Mouse (Mus musculus): Measurements from ENCODE around the gene Zbtb34. TPM values are rescaled to one million over a fixed set of nuclear protein-coding genes. Genes with fewer than 3 reads are reported as not detected.
A peak's percentile ranks its signal among the peaks of the same experiment; 100 is the strongest.

The Zbtb34 gene
- total RNA-seq, 2 experiments from 2014 or later: 13.7 to 16.1 TPM

DNA sequence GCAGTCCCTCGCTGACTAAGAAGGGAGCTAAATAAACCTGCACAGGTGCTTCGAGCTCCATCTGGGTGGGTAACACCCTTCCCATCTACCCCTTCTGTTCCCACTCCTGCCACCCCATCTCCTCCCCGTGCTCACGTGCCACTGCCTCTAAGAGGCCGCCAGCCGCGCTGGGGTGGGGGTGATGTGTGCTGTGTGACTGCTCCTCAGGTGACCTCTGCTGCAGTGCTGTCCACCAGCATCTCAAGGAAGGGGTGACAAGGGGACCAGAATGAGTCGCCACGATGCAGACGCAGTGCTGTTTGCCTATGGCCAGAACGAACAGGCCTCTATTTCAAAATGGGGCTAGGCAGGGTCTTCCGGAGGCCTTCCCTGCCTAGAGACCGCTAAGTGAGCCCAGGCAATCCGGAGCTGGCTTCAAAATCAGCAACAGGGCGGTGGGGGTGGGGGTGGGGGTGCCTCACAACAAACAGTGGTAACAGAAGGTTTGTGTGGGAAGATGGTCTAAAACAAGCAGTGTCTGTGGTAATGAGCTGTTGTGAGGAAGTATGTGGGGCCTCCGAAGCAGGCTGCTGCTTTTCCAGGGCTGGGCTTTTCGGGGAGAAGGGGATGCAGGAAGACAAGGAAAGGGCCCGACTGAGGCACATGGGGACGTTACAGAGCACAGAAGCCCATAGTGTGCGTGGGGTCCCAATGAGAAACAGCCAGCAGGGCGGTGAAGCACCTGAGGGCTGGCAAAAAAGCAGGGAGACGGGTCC lies 18.2 kb upstream of the Zbtb34 start:
- no peak for DNase-seq (ENCODE audit: low spot score in 2 of 2)

DNA sequence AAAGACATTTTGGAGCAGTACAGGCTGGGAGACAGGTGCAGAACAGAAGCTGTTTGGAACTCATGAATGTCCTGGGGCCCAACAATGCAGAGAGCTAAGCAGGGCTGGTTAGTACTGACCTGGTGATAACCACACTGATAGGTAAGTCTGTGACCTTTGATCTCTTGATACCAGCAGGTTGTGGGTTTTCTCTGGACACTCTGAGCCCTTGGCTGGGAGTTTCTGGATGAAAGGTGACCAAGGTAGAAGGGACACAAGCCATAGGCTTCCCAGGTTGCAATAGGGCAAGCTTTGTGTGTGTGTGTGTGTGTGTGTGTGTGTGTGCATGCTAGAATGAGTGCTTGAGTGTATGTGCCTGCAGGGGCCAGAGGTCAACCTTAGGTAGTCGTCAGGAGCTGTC lies 15.7 kb upstream of the Zbtb34 start:
- DNase-seq (ENCODE audit: low spot score in 2 of 2): no peak

DNA sequence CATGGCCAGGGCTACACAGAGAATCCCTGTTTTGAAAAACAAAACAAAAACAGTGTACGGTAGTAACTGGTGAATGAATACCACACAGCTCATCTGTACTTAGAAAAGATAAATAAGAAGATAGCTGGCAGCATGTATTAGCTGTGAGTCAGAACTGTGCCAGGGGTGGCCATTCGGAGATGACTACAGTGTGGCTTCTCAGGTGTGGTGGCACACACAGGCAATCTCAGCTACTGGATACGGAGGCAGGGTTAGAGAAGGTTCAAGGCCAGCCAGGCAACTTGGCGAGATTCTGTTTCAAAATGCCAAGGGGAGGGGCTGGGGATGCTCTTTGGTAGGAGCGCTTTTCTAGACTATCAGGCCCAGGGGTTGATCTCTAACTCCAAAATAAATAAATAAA lies 14.6 kb upstream of the Zbtb34 start:
- no peak for DNase-seq (ENCODE audit: low spot score in 2 of 2)

DNA sequence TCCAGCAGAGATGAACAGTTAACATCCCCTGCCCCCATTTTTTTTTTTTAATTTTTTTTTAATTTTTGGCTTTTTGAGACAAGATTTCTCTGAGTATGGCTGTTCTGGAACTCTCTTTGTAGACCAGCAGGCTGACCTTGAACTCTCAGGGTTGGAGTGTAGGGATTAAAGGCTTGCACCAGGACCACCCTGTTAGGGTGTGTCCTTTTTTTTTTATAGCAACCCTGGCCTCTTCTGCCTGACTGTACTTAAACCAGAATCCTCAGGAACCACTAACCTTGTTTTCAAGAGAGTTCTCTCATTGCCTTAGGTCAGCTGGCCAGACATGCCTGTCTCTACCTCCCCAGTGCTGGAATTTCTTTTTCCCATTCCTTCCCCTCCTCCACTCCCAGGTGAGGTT lies 13.7 kb upstream of the Zbtb34 start:
- DNase-seq (ENCODE audit: low spot score in 2 of 2): no peak

DNA sequence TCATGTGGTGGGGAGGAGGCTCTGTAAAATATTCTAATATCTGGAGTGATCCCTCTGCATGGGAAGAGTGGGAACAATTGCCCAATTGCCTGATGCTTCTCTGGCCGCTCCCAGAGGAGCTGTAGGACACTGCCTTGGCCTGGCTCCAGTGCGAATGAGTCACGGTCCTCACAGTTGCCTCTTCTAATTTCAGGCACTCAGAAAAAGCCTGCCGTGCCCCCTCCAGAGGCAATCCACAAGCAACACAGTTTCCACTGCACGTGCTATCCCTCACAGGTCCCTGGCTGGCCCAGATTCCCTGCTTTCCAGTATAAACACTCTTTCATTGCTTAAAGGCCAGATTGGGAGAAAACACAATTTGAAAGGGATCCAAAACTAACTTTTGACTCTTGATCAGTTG lies 13.2 kb upstream of the Zbtb34 start:
- peak in 1 of 2 experiments; percentile 70 for DNase-seq (ENCODE audit: low spot score in 2 of 2)

DNA sequence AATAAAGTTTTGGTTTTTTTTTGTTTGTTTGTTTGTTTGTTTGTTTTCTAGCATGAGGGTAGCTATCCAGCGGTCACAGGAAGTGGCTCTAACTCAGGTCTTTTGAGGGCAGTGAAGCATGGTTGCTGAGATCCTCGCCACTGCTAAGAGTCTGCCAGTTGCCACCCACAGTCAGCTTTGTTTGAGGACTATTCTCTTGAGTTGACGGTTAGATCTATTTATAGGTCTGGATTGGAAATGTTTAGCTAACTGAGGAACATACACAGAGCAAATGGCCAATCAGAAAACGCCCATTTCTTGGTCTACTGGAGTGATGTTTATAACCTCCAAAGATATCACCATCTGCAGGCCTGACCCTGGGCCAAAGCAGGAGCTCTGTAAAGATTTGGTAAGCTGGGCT lies 11.6 kb upstream of the Zbtb34 start:
- DNase-seq (ENCODE audit: low spot score in 2 of 2): no peak

DNA sequence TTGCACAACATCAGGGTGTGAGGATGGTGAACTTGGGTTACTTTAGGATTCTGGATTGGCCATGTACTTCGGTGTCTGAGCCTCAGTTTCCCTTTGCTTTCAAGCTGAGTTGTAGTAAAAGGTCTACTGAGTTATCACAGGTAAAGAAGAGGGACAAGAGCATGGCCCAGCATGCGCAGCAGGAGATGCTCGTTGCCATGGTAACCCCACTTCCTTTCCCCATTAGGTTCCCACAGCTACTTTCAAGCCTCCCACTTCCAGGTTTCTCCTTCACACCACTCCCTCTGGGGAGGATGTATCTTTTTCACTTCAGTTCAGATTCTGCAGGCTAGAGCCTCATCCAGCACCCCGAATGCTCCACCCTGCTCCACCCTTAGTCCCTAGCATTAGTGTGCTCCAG lies 9.8 kb upstream of the Zbtb34 start:
- no peak for DNase-seq (ENCODE audit: low spot score in 2 of 2)

DNA sequence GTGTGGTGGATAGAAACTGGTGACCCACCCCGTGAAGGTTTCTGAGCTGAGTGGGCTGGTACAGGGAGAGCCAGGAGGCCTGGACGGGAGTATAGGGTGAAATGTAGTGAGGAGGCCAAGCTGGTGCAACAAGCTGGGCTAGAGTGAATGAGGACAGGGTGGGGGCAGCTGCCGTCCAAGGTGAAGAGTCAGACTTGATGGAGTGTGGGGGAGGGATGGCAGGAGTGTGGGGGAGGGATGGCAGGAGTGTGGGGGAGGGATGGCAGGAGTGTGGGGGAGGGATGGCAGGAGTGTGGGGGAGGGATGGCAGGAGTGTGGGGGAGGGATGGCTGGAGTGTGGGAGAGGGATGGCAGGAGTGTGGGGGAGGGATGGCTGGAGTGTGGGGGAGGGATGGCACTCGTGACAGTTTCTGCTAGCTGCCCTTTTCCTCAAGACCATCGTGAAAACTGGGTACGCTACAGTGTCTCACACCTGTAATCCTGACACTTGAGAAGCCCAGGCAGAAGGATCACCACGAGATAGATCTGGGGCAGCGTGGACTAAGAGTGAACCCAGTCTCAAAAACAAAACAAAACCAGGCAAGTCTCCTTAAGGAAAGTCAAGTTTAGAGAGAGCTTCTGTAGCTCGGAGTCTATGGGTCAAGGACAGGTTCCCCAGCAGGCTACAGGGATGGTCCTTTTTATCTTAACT lies 9.0 kb upstream of the Zbtb34 start:
- DNase-seq (ENCODE audit: low spot score in 2 of 2): no peak

DNA sequence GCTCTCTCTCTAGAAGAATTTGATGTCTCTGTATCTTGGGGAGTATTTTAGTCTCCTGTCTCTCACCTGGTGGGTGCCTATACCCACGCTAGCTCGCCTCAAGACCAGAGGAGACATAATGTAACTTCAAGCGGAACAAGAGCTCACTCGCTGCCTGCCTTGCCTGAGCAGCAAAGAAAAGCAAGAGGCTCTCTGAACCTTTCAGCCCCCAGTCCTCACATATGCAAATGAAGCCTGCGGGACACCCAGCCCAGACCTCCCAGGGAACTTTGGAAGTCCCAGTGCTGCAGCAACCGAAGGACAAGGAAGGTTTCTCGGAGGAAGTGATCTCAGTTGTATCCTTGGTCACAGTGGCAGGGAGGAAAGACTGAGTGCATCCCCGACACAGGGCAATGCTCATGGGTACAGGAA lies 8.4 kb upstream of the Zbtb34 start:
- DNase-seq (ENCODE audit: low spot score in 2 of 2): no peak

DNA sequence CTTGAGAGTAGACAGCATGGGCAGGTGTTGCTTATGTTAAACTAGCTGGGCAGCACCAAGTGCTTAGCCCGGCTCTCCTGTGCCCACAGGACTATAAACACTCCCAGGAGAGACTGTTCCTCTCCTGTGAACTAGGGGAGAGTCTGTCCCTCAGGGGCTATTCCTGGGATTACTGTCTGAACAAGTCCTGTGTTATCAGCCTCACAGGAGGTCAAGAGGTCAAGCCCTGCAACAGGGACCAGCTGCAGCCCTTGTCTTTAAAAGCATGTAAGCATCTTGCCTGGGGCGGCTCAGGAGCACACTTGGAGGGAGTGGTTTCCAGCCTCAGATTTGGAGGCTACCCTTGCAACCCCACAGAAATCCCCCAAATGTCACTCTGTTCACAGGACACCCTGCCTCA lies 7.3 kb upstream of the Zbtb34 start:
- DNase-seq (ENCODE audit: low spot score in 2 of 2): no peak

DNA sequence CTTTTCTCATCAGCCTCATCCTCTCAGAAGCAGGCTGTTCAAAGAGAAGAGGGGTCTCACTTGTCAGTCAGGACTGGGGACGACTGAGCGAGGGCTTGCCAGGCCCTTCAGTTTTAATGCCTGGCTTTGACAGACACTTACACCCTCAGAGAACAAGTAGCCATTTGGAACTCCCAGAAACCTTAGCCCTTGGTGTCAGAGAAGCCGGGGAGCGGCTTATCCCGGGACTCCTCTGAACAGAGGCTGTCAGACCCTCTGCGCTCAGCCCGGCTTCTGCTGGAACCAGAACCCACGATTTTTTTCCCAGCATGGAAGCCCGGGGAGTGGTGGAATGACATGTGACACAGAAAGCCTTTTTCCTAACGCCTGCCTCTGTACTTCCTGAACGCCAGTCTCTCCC lies 6.1 kb upstream of the Zbtb34 start:
- no peak for DNase-seq (ENCODE audit: low spot score in 2 of 2)

DNA sequence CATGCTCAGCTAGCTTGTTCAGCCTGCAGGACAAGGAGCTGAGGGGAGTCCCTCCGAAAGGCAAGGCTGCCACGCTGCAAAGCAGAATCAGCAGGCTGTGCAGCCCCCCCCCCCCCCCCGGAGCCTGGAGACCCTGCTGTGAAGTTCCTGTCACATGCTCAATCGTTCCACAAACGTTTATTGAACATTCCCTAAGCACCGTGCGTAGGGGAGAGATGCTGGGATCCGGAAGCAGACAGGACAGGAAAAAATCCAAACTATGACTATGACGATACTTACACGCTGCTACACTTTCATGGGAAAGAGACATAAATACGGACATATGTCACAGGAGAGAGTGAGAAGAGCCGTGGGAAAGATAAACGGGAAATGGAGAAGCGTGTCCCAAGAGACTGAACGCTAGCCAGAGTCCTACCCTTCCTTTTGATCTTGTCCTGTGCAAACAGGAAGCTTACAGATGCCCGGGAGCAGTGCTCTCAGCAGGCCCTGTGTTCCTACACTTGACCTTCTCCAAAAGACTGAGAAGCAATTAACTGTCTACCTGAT lies 5.0 kb upstream of the Zbtb34 start:
- DNase-seq (ENCODE audit: low spot score in 2 of 2): no peak

DNA sequence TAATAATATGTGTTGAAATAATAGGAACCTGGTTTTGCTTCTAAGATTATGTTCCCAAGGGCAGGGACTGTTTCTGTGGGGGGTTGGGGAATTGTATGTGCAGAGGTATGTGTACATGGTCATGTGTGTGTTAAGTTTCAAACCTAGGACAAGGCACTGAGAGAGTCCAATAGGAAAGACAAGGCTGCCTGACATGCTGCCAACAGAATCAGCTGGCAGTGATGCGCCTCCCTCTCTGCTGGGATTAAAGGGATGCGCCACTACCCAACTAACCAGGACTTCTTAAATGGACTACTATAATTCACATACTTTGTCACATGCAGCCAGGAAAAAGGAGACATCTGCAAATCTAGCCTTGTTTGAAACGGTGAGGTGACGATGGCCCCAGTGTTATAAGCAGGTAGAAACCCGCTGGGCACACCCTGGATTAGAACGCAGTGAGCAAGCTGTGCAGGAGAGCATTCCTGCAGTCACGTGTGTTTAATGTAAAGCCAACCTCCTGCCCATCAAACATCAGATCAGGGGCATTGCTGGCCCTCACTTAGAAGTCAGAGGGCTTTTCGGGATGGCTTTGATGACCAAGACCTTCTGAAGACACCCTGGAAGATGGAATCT lies 4.0 kb upstream of the Zbtb34 start:
- DNase-seq (ENCODE audit: low spot score in 2 of 2): no peak

DNA sequence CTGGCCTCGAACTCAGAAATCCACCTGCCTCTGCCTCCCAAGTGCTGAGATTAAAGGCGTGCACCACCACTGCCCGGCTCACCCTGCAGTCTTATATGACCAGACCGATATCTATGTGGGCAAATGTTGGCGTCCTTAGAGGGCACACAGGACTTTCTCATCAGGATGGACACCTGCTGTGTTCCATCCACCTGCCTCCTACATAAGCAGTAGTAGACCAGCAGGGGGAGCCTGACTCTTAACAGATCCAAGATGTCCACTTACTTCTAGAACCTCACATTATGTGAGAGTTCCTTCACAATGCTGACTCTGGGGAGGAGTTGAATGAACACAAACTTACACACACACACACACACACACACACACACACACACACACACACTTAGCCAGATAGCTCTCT lies 1.8 kb upstream of the Zbtb34 start:
- DNase-seq (ENCODE audit: low spot score in 2 of 2): no peak

DNA sequence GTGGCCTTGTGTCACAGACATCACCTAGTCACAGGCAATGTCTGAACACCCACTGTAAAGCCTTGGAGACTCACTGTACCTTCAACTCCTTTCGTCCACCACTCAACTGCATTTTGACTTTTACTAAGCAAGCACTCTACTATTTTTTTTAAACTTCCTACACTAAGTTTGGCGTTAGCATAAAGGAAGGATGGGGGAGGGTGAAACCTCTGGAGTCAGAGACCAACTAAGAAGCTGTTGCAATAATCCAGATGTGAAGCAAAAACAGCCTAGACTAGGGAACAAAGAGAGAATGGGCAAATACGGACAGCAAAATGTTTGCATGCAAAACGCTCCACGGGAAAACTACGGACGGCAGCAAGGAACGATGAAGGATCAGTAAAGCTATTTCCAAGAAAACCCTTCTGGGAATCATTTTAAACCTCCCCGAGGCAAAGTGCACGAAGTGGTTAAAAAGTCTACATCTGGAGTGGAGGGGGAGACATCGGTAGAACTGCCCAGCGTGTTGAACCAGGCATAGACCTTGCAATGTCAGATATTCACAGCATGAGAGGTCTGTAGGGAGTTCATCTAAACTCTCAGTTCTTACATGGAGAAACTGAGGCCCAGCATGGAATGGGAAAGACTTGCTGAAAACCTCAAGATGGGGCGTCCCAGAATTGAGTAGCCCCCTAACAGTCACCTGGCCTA lies 898 bp downstream of the Zbtb34 start:
- DNase-seq (ENCODE audit: low spot score in 2 of 2): no peak

DNA sequence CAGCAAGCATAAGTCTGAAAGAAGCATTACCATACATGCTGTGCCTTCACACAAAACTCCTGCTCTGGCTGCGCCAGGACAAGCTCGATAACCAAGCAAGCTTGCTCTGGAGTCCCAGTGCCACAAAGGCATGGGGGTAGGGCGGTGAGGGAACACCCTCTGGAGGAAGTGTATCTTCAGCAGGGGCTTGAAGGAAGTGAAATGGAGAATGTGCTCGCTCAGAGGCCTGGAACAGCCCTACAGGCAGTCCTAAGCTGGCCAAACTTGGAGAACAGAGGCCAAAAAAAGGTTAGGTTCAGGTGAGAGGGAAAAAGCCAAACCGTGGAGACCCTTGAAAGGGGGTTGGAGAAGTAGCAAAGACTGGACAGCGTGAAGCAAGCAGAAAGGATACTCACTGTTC lies 1.8 kb downstream of the Zbtb34 start:
- DNase-seq (ENCODE audit: low spot score in 2 of 2): no peak

DNA sequence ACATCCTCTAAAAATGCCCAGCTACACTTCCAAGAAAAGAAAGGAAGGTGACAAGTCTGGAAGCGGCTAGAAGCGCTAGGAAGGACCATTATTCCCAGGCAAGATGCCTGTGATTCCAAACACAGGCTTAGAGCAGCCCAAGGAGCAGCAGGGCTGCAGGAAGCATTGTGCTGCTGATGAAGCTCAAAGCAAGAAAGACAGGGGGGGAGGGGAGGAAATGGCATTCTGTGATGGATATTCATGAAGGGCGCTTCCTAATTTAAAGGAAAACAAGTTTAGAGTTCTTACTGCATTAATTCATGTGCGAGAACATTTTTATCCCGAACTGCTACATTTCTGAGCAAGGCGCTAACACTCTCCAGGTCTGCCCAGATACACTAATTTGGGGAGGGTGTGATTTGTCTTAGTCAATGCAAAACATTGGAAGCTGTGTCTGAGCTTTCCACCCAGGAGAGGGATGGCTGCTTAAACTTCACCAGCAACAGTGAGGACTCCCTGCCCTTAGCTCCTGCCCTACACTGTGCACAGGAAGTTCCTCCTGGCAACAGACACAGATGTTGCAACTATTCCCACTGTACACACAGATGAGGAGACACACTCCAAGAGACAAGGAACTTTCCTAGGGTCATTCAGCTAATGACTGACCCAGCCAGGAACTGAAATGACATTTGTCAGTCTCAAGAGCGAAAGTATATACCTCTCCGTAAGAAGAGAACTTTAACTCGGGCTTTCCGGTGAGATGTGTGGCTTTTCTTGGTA lies 4.3 kb downstream of the Zbtb34 start:
- DNase-seq (ENCODE audit: low spot score in 2 of 2): no peak

DNA sequence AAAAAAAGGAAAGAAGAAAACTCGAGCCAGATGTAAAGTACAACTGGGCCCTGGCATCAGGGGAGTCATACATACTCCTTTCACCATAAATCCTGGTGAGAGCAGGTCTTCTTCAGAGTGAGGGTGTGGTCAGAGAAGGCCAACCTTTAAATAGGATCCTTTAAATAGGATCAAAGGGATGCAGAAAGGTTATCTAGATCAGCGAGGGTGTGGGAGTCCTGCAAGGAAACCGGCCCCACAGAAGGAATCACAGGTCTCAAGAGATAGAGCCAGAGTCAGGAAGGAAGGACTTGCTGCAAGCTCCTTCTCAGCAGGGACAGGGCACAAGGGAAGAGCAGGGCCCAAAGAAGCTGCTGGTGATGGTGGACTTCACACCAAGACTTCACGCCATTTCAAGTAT lies 13.7 kb downstream of the Zbtb34 start:
- DNase-seq (ENCODE audit: low spot score in 2 of 2): no peak

DNA sequence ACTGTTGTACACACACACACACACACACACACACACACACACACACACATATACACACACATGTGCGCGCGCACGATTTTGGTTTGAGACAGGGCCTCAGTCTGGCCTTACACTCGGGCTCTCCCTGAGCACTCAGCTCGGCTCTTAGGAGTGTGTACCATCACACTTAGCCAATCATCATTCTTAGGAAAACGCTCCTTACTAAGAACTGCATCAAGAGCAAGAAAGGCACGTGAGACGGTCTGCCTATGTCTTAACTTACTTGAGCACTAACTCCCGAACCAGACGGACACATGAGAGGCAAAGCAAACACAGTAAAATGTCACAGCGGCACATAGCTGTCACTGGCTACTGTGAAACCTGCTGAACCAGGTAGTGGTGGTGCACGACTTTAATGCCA lies 17.1 kb downstream of the Zbtb34 start:
- no peak for DNase-seq (ENCODE audit: low spot score in 2 of 2)

DNA sequence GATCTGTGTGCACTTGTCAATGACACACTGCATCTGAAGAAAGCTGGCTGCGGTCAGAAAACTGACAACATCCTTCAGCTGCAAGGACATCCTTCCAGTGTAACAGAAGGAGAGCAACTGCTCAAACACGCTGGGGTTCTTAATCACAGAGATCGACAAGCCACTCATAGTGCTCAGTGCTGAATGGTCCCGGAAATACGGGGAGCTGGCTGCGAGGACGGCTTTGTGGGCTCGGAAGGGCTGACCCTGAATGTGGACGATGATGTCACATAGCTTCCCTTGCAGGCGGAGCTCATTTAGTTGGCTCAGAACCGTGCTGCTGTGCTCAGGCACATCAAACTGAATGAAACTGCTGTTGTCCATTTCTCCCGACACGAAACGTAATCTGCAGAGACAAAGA lies 19.0 kb downstream of the Zbtb34 start:
- no peak for DNase-seq (ENCODE audit: low spot score in 2 of 2)

DNA sequence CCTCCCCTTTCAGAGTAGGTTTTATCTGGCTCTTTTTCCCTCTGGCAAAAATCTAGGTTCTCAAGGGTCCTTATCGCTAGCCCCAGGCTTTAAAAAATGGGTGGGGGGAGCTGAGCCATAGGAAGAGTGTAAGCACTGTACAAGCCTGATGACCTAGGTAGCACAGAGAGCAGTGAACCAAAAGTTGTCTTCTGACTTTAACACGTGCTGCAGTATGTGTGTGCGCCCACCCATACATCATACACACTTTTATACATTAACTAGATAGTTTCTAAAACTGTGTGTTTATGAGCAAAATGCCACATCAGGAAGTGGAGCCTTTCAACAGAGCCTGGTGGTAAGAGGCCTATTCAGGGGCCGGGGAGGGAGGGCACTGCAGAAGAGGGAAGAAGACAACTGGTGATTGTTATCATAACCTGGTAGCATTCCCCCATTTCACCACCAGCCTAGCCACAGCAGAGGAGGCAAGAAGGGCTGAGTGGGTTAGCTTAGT lies 27.6 kb downstream of the Zbtb34 start:
- DNase-seq (ENCODE audit: low spot score in 2 of 2): no peak

Data from layer of hippocampus, postnatal 14 days (tissue).